In the genomic region with DNA sequence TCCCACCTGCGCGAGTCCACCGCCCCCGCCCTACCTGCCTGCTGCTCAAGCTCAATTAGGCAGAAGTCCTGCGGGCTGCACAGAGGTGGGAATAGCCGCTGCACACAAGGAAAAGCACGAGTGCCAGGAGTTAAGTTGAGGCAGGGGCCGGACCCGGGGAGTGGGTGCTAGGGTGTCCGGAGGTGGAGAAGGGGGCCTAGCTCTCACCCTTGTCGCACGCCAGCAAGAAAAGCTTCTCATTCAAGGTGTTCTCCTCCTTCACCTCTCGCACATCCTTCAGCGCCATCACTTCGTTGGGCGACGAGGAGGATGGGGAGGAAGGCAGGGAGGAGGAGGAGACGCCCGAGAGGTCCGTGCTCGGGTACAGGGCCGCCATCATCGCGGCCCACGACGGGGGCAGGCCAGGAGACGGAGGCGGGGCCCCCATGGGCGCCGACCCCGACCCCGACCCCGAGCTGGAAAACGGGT, we compare ENCODE assay signal across 8 mouse cellular contexts. TPM values are rescaled to one million over a fixed set of nuclear protein-coding genes. Genes with fewer than 3 reads are reported as not detected.
DNase-seq lines count a peak whose midpoint lies in the region; ATAC-seq and TF ChIP-seq lines count a peak whose summit lies in the region.

No protein-coding gene starts in this region.

- H3K4me3 ChIP-seq in spleen, adult 2 months (ENCODE audit: extremely low read depth, insufficient read depth, insufficient read length): peak overlapping the region; percentile 58; the same call in 1 of the 2 replicates
- H3K4me3 ChIP-seq in liver, embryonic 13.5 days (replicated peaks): peak overlapping the region; percentile 71

- peak overlapping the region; percentile 73 for H3K9ac ChIP-seq in liver, embryonic 13.5 days

- peaks cover 13% of the 10 kb centered on the region for H3K27me3 ChIP-seq in spleen, adult 2 months (ENCODE audit: control insufficient read depth, insufficient read depth, low read length)
- peaks cover 42% of the 10 kb centered on the region for H3K27me3 ChIP-seq in liver, embryonic 13.5 days

- DNase-seq in spleen, adult 2 months (ENCODE audit: low read depth in 1 of 2, low spot score in 2 of 2): no peak
- no peak for DNase-seq in spleen, postnatal 4 days (ENCODE audit: low spot score in 2 of 2)
- peak; percentile 52 for DNase-seq in cerebellum, adult 9-10 months
- peak; percentile 93 for DNase-seq in heart, adult 11 months
- DNase-seq in kidney, adult 18-20 months: peak; percentile 48
- DNase-seq in liver, embryonic 13.5 days: no peak
- peak; percentile 40 to 43 for DNase-seq in right cerebral cortex, postnatal 10 days (ENCODE audit: low spot score in 2 of 2)
- no peak for DNase-seq in spleen, postnatal 14 days (ENCODE audit: low spot score in 2 of 2)

- H3K9me3 ChIP-seq in liver, embryonic 13.5 days (replicated peaks): no peaks in the 10 kb centered on the region

- no peaks in the 10 kb centered on the region for H3K36me3 ChIP-seq in spleen, adult 2 months (ENCODE audit: control insufficient read depth, insufficient read depth, low read length)
- no peaks in the 10 kb centered on the region for H3K36me3 ChIP-seq in liver, embryonic 13.5 days

- TF ChIP-seq CTCF in spleen, adult 2 months (IDR thresholded peaks at IDR 0.05; ENCODE audit: extremely low read depth, insufficient read depth, insufficient read length, insufficient replicate concordance): no peak

- WGBS in spleen, adult 2 months: 9% methylated on average over 34 of the region's 34 CpGs
- WGBS in liver, embryonic 13.5 days (ENCODE audit: insufficient replicate concordance): 6% methylated on average over 28 of the region's 34 CpGs

- H3K4me1 ChIP-seq in spleen, adult 2 months (ENCODE audit: control insufficient read depth, insufficient read depth, insufficient read length): peaks cover 5% of the 10 kb centered on the region
- peaks cover 15% of the 10 kb centered on the region for H3K4me1 ChIP-seq in liver, embryonic 13.5 days (replicated peaks)

- no peak overlapping the region for H3K27ac ChIP-seq in spleen, adult 2 months (ENCODE audit: insufficient read depth, low read length)
- no peak overlapping the region for H3K27ac ChIP-seq in liver, embryonic 13.5 days

- no peak for TF ChIP-seq POLR2A in spleen, adult 2 months (IDR thresholded peaks at IDR 0.05; ENCODE audit: low read depth, low read length)

- peak; percentile 14; the same call in 1 of the 2 replicates for ATAC-seq in liver, embryonic 13.5 days (ENCODE audit: low read depth)

- peak overlapping the region; percentile 93 for H3K4me2 ChIP-seq in liver, embryonic 13.5 days

RNA-seq across cellular contexts. Expression of a gene that starts 0.7 kb away (rescaled TPM):
- polyA plus RNA-seq in spleen, adult 2 months (2012; rRNA removed): 0.60 and 1.0 TPM in 2 replicates
- 0.32 and 0.44 TPM in 2 replicates for polyA plus RNA-seq in liver, embryonic 13.5 days (2015; fragmentation: Nextera tagmentation; extraction: Ambion mirVana)

Comparison
In these comparisons a context has a peak if more than half of its experiments do, and no peak if none do; other contexts are left out.
1. DNase-seq: peak in cerebellum, adult 9-10 months (single experiment), heart, adult 11 months (single experiment), kidney, adult 18-20 months (single experiment) and right cerebral cortex, postnatal 10 days (2 of 2); none in spleen, adult 2 months (0 of 2), spleen, postnatal 4 days (0 of 2), liver, embryonic 13.5 days (single experiment) and spleen, postnatal 14 days (0 of 2).